Mouse (Mus musculus) limb, embryonic 15.5 days (tissue): ENCODE measurements around the gene Cyp27b1. TPM values are rescaled to one million over a fixed set of nuclear protein-coding genes. Genes with fewer than 3 reads are reported as not detected.

ENCODE experiments used
- ATAC-seq: fragments of 200-750 bp; cut with Nextera tagmentation; 2 replicates; pipeline ENCODE4 v1.8.0; 2017; ENCODE audit warnings: low read depth, moderate TSS enrichment; ENCODE audit not compliant: insufficient number of reproducible peaks, low FRiP score, low TSS enrichment
- H3K27ac ChIP-seq: fragments of 300-500 bp; sonication (generic); 2 replicates; pipeline ENCODE4 v1.5.1; 2015; ENCODE audit warnings: moderate library complexity, mild to moderate bottlenecking, inconsistent platforms
- H3K27me3 ChIP-seq: fragments of 300-500 bp; sonication (generic); 2 replicates; pipeline ENCODE4 v1.6.1; 2015; ENCODE audit warnings: inconsistent platforms
- H3K36me3 ChIP-seq: fragments of 300-500 bp; sonication (generic); 2 replicates; pipeline ENCODE4 v1.6.1; 2015; ENCODE audit warnings: inconsistent platforms
- H3K4me1 ChIP-seq: fragments of 300-500 bp; sonication (generic); 2 replicates; pipeline ENCODE4 v1.6.1; 2015; ENCODE audit warnings: inconsistent platforms
- H3K4me2 ChIP-seq: fragments of 300-500 bp; sonication (generic); 2 replicates; pipeline ENCODE4 v1.6.1; 2015; ENCODE audit warnings: mild to moderate bottlenecking, inconsistent platforms
- H3K4me3 ChIP-seq: fragments of 300-500 bp; sonication (generic); 2 replicates; pipeline ENCODE4 v1.5.1; 2015; ENCODE audit warnings: mild to moderate bottlenecking, inconsistent platforms
- H3K9ac ChIP-seq: fragments of 300-500 bp; sonication (generic); 2 replicates; pipeline ENCODE4 v1.6.1; 2015; ENCODE audit warnings: inconsistent platforms
- H3K9me3 ChIP-seq: fragments of 300-500 bp; sonication (generic); 2 replicates; pipeline ENCODE4 v1.6.1; 2016; ENCODE audit warnings: inconsistent platforms
- WGBS: fragments of 180-500 bp; shearing (Covaris S2); methylation state at CpG from one replicate; pipeline ENCODE4 v1.1.7; 2015; 5-methylcytosine and 5-hydroxymethylcytosine counted together
- polyA plus RNA-seq: library from polyadenylated mRNA; unstranded; fragments of >200 nt; fragmentation: Nextera tagmentation; extraction: Ambion mirVana; gene quantifications from 2 replicates; pipeline ENCODE4 v1.2.1, GENCODE M21; 2015

Gene Cyp27b1
- polyA plus RNA-seq, 1 experiment from 2014 or later: 0.32 TPM

- Histone ChIP-seq H3K27me3 (peaks cover 43% of the 10 kb centered on the region), H3K4me3 (no peak overlapping the region), H3K27ac (no peak overlapping the region), H3K9me3 (no peaks in the 10 kb centered on the region), H3K4me1 (peaks cover 23% of the 10 kb centered on the region), H3K36me3 (no peaks in the 10 kb centered on the region), H3K4me2 (no peak overlapping the region), H3K9ac (no peak overlapping the region)
- WGBS: 92% methylated on average over 1 of the region's 1 CpGs
- no peak for ATAC-seq
These were observed 25.9 kb downstream of the Cyp27b1 start for GRCm38 (mm10) chr10:127073981-127074380.

GRCm38 (mm10) chr10:127075080-127075479 is 27.0 kb downstream of the Cyp27b1 start, which contains the start of gene Agap2:
TSS of gene Agap2 (plus strand) at chr10:127075284.
- no peak for ATAC-seq
- no peak within 1 kb of the TSS for H3K27ac ChIP-seq
- no peaks in the 10 kb centered on the region for H3K9me3 ChIP-seq
- no peak within 1 kb of the TSS for H3K4me3 ChIP-seq
- no peaks in the 10 kb centered on the region for H3K36me3 ChIP-seq
- no peak within 1 kb of the TSS for H3K9ac ChIP-seq
- H3K4me2 ChIP-seq: no peak within 1 kb of the TSS
- 54% methylated on average over 9 of the region's 9 CpGs for WGBS
- peaks cover 54% of the 10 kb centered on the region for H3K27me3 ChIP-seq
- H3K4me1 ChIP-seq: peaks cover 28% of the 10 kb centered on the region

GRCm38 (mm10) chr10:127075651-127076050 is 27.6 kb downstream of the Cyp27b1 start:
- Histone ChIP-seq H3K27ac (no peak overlapping the region), H3K9ac (no peak overlapping the region), H3K4me1 (peaks cover 34% of the 10 kb centered on the region), H3K9me3 (no peaks in the 10 kb centered on the region), H3K36me3 (no peaks in the 10 kb centered on the region), H3K4me3 (no peak overlapping the region), H3K27me3 (peaks cover 60% of the 10 kb centered on the region), H3K4me2 (no peak overlapping the region)
- 54% methylated on average over 8 of the region's 8 CpGs for WGBS
- no peak for ATAC-seq

GRCm38 (mm10) chr10:127076082-127076481 is 28.0 kb downstream of the Cyp27b1 start:
- Histone ChIP-seq H3K4me3 (no peak overlapping the region), H3K27ac (no peak overlapping the region), H3K4me2 (no peak overlapping the region), H3K4me1 (peaks cover 34% of the 10 kb centered on the region), H3K9ac (no peak overlapping the region), H3K36me3 (no peaks in the 10 kb centered on the region), H3K9me3 (no peaks in the 10 kb centered on the region), H3K27me3 (peaks cover 64% of the 10 kb centered on the region)
- no peak for ATAC-seq
- WGBS: 27% methylated on average over 4 of the region's 4 CpGs

- no peaks in the 10 kb centered on the region for H3K36me3 ChIP-seq
- no peak overlapping the region for H3K4me3 ChIP-seq
- no peak overlapping the region for H3K4me2 ChIP-seq
- no peak for ATAC-seq
- H3K9me3 ChIP-seq: no peaks in the 10 kb centered on the region
- H3K27ac ChIP-seq: no peak overlapping the region
- WGBS: 2% methylated on average over 10 of the region's 10 CpGs
- H3K4me1 ChIP-seq: peaks cover 40% of the 10 kb centered on the region
- peaks cover 79% of the 10 kb centered on the region for H3K27me3 ChIP-seq
- no peak overlapping the region for H3K9ac ChIP-seq
These were observed 29.5 kb downstream of the Cyp27b1 start for GRCm38 (mm10) chr10:127077515-127077914.

GRCm38 (mm10) chr10:127078001-127078676 is 30.1 kb downstream of the Cyp27b1 start:
- H3K4me1 ChIP-seq: peaks cover 40% of the 10 kb centered on the region
- peak overlapping the region; percentile 87; the same call in 1 of the 2 replicates for H3K4me2 ChIP-seq
- no peak overlapping the region for H3K9ac ChIP-seq
- ATAC-seq: no peak
- peak overlapping the region; percentile 43 for H3K4me3 ChIP-seq
- peaks cover 85% of the 10 kb centered on the region for H3K27me3 ChIP-seq
- no peak overlapping the region for H3K27ac ChIP-seq
- 2% methylated on average over 11 of the region's 12 CpGs for WGBS
- H3K9me3 ChIP-seq: no peaks in the 10 kb centered on the region
- no peaks in the 10 kb centered on the region for H3K36me3 ChIP-seq

GRCm38 (mm10) chr10:127078677-127079575 is 30.9 kb downstream of the Cyp27b1 start:
- Histone ChIP-seq H3K9ac (peak overlapping the region; percentile 37), H3K4me2 (peak overlapping the region; percentile 87), H3K4me3 (peak overlapping the region; percentile 43), H3K36me3 (no peaks in the 10 kb centered on the region), H3K4me1 (peaks cover 40% of the 10 kb centered on the region), H3K27me3 (peaks cover 93% of the 10 kb centered on the region), H3K9me3 (no peaks in the 10 kb centered on the region), H3K27ac (no peak overlapping the region)
- 1% methylated on average over 31 of the region's 49 CpGs for WGBS
- peak; percentile 12; the same call in 1 of the 2 replicates for ATAC-seq

- Histone ChIP-seq H3K4me3 (peak overlapping the region; percentile 43), H3K4me1 (peaks cover 40% of the 10 kb centered on the region), H3K4me2 (peak overlapping the region; percentile 87), H3K27ac (no peak overlapping the region), H3K27me3 (peaks cover 99% of the 10 kb centered on the region), H3K9ac (peak overlapping the region; percentile 37), H3K36me3 (no peaks in the 10 kb centered on the region), H3K9me3 (no peaks in the 10 kb centered on the region)
- 5% methylated on average over 67 of the region's 70 CpGs for WGBS
- no peak for ATAC-seq
These were observed 31.8 kb downstream of the Cyp27b1 start for GRCm38 (mm10) chr10:127079665-127080391.

- Histone ChIP-seq H3K9ac (no peak overlapping the region), H3K27me3 (peaks cover 95% of the 10 kb centered on the region), H3K4me1 (peaks cover 40% of the 10 kb centered on the region), H3K4me2 (peak overlapping the region; percentile 45), H3K4me3 (peak overlapping the region; percentile 27), H3K27ac (no peak overlapping the region), H3K36me3 (no peaks in the 10 kb centered on the region), H3K9me3 (no peaks in the 10 kb centered on the region)
- WGBS: 4% methylated on average over 47 of the region's 48 CpGs
- no peak for ATAC-seq
These were observed 33.1 kb downstream of the Cyp27b1 start for GRCm38 (mm10) chr10:127080901-127081780.

GRCm38 (mm10) chr10:127081996-127082620 is 34.1 kb downstream of the Cyp27b1 start:
- no peaks in the 10 kb centered on the region for H3K9me3 ChIP-seq
- peak; percentile 23; the same call in 1 of the 2 replicates for ATAC-seq
- peak overlapping the region; percentile 45; the same call in 1 of the 2 replicates for H3K4me2 ChIP-seq
- WGBS: 29% methylated on average over 8 of the region's 8 CpGs
- no peak overlapping the region for H3K9ac ChIP-seq
- H3K36me3 ChIP-seq: no peaks in the 10 kb centered on the region
- H3K27me3 ChIP-seq: peaks cover 92% of the 10 kb centered on the region
- H3K27ac ChIP-seq: no peak overlapping the region
- peak overlapping the region; percentile 27; the same call in 1 of the 2 replicates for H3K4me3 ChIP-seq
- peaks cover 40% of the 10 kb centered on the region for H3K4me1 ChIP-seq
